Mouse (Mus musculus) liver, embryonic 14.5 days (tissue): ENCODE results near the gene Zfp710.

Experiments
- CTCF ChIP-seq: IDR thresholded peaks from 2 replicates; pipeline ENCODE4 v1.5.1; 2016; ENCODE audit warnings: antibody characterized with exemption, low read depth, control low read depth
- EP300 ChIP-seq: IDR thresholded peaks from 2 replicates; pipeline ENCODE4 v1.6.1; 2016; ENCODE audit warnings: antibody characterized with exemption, low read depth

DNA sequence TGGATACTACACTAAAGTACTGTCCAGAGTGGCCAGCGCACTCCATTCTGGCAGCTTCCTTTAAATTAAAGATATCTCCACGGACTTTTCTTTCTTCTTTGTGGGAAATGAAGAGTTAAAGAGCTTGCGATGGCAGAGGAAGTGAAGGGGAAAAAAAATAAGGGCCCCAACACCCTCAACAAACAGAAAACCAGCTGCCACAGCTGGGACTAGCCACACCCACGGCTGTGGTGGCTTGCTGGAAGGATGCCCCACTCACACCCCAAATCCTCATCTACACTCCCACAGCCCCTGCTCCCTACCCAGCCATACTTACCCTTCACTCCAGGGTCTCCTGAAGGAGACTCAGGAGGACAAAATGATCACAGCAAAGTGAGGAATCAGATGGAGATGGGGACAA lies 98.5 kb downstream of the Zfp710 start:
- TF ChIP-seq EP300 (no peak), CTCF (no peak)
